Mouse (Mus musculus) heart, embryonic 11.5 days (tissue): ENCODE measurements around the gene Rbck1. TPM values are rescaled to one million over a fixed set of nuclear protein-coding genes. Genes with fewer than 3 reads are reported as not detected.
"Not testable (repeated sequence)": the region's sequence is repeated elsewhere in the genome, so short reads cannot be mapped to it uniquely, and the experiment has no call there.

Experiments
- ATAC-seq: fragments of 200-750 bp; cut with Nextera tagmentation; replicated peaks from 2 replicates; pipeline ENCODE4 v1.8.0; 2017; ENCODE audit warnings: moderate library complexity; ENCODE audit not compliant: insufficient number of reproducible peaks, low FRiP score, low TSS enrichment
- H3K27ac ChIP-seq: fragments of 300-500 bp; sonication (generic); 2 replicates; pipeline ENCODE4 v1.5.1; 2014; ENCODE audit warnings: mild to moderate bottlenecking, low read depth, low read length
- H3K27me3 ChIP-seq: fragments of 300-500 bp; sonication (generic); 2 replicates; pipeline ENCODE4 v1.6.1; 2014; ENCODE audit warnings: mild to moderate bottlenecking, low read length, mixed read lengths; ENCODE audit not compliant: control insufficient read depth, insufficient read depth
- H3K36me3 ChIP-seq: fragments of 300-500 bp; sonication (generic); 2 replicates; pipeline ENCODE4 v1.6.1; 2014; ENCODE audit warnings: mild to moderate bottlenecking, low read length, moderate library complexity, mixed read lengths; ENCODE audit not compliant: control insufficient read depth, insufficient read depth
- H3K4me1 ChIP-seq: fragments of 300-500 bp; sonication (generic); 2 replicates; pipeline ENCODE4 v1.6.1; 2014; ENCODE audit warnings: low read length; ENCODE audit not compliant: control insufficient read depth, insufficient read depth
- H3K4me2 ChIP-seq: fragments of 300-500 bp; sonication (generic); 2 replicates; pipeline ENCODE4 v1.6.1; 2014; ENCODE audit warnings: mild to moderate bottlenecking, moderate library complexity
- H3K4me3 ChIP-seq: fragments of 300-500 bp; sonication (generic); 2 replicates; pipeline ENCODE4 v1.5.1; 2014; ENCODE audit warnings: low read depth, low read length
- H3K9ac ChIP-seq: fragments of 300-500 bp; sonication (generic); 2 replicates; pipeline ENCODE4 v1.6.1; 2014; ENCODE audit warnings: mild to moderate bottlenecking, low read depth, low read length, moderate library complexity
- H3K9me3 ChIP-seq: fragments of 300-500 bp; sonication (generic); replicated peaks from 2 replicates; pipeline ENCODE4 v1.6.1; 2016; ENCODE audit warnings: low read length; ENCODE audit not compliant: control insufficient read depth
- WGBS: fragments of 180-500 bp; shearing (Covaris S2); extraction: QIAGEN DNeasy Blood & Tissue Kit; methylation state at CpG from one replicate; pipeline ENCODE4 v1.1.7; 2014; ENCODE audit not compliant: insufficient replicate concordance; 5-methylcytosine and 5-hydroxymethylcytosine counted together
- polyA plus RNA-seq: library from polyadenylated mRNA; unstranded; fragments of >200 nt; fragmentation: Nextera tagmentation; extraction: Ambion mirVana; gene quantifications from 2 replicates; pipeline ENCODE4 v1.2.1, GENCODE M21; 2014

Rbck1 gene
- polyA plus RNA-seq, 1 experiment from 2014 or later = 62.6 TPM

- Histone ChIP-seq H3K4me3 (no peak overlapping the region), H3K27ac (no peak overlapping the region), H3K9me3 (no peaks in the 10 kb centered on the region), H3K4me1 (no peaks in the 10 kb centered on the region), H3K27me3 (no peaks in the 10 kb centered on the region), H3K9ac (no peak overlapping the region), H3K4me2 (no peak overlapping the region), H3K36me3 (peaks cover 29% of the 10 kb centered on the region)
- no peak for ATAC-seq
- 61% methylated on average over 5 of the region's 5 CpGs for WGBS
These were observed 28.7 kb downstream of the Rbck1 start for GRCm38 (mm10) chr2:152303781-152304180.

GRCm38 (mm10) chr2:152302862-152303261 lies 29.6 kb downstream of the Rbck1 start:
- ATAC-seq = no peak
- Histone ChIP-seq H3K36me3 (peaks cover 20% of the 10 kb centered on the region), H3K4me3 (no peak overlapping the region), H3K4me2 (no peak overlapping the region), H3K9ac (no peak overlapping the region), H3K9me3 (no peaks in the 10 kb centered on the region), H3K4me1 (0 out of 2 replicates have a peak, but pooled peaks cover 2% of the 10 kb centered on the region), H3K27ac (no peak overlapping the region), H3K27me3 (no peaks in the 10 kb centered on the region)
- 83% methylated on average over 2 of the region's 2 CpGs for WGBS

GRCm38 (mm10) chr2:152294541-152294940 lies 37.9 kb downstream of the Rbck1 start:
- no peaks in the 10 kb centered on the region for H3K36me3 ChIP-seq
- H3K27ac ChIP-seq = no peak overlapping the region
- peak overlapping the region; percentile 88 for H3K4me2 ChIP-seq
- H3K4me1 ChIP-seq = peaks cover 15% of the 10 kb centered on the region
- peak overlapping the region; percentile 95 for H3K4me3 ChIP-seq
- no peaks in the 10 kb centered on the region for H3K27me3 ChIP-seq
- 38% methylated on average over 5 of the region's 5 CpGs for WGBS
- H3K9me3 ChIP-seq = no peaks in the 10 kb centered on the region
- no peak for ATAC-seq
- peak overlapping the region; percentile 95 for H3K9ac ChIP-seq

GRCm38 (mm10) chr2:152293727-152294475 lies 38.6 kb downstream of the Rbck1 start, which contains the start of gene Tbc1d20:
TSS of gene Tbc1d20 (plus strand) at chr2:152293828.
- Histone ChIP-seq H3K36me3 (no peaks in the 10 kb centered on the region), H3K4me2 (peak within 1 kb of the TSS; percentile 88), H3K27ac (peak within 1 kb of the TSS; percentile 82), H3K4me1 (peaks cover 15% of the 10 kb centered on the region), H3K9ac (peak within 1 kb of the TSS; percentile 95), H3K4me3 (peak within 1 kb of the TSS; percentile 95), H3K9me3 (no peaks in the 10 kb centered on the region), H3K27me3 (no peaks in the 10 kb centered on the region)
- WGBS = under 1% methylated on average over 63 of the region's 70 CpGs
- peak; percentile 95 for ATAC-seq

- no peaks in the 10 kb centered on the region for H3K9me3 ChIP-seq
- peak overlapping the region; percentile 88 for H3K4me2 ChIP-seq
- H3K9ac ChIP-seq = peak overlapping the region; percentile 95
- WGBS = 0% methylated on average over 15 of the region's 15 CpGs
- H3K4me3 ChIP-seq = peak overlapping the region; percentile 95
- no peak overlapping the region for H3K27ac ChIP-seq
- H3K36me3 ChIP-seq = no peaks in the 10 kb centered on the region
- peak; percentile 56; the same call in 1 of the 2 replicates for ATAC-seq
- H3K4me1 ChIP-seq = peaks cover 15% of the 10 kb centered on the region
- H3K27me3 ChIP-seq = no peaks in the 10 kb centered on the region
These were observed 39.2 kb downstream of the Rbck1 start for GRCm38 (mm10) chr2:152293179-152293726.

- WGBS = 77% methylated on average over 2 of the region's 2 CpGs
- Histone ChIP-seq H3K36me3 (no peaks in the 10 kb centered on the region), H3K4me1 (peaks cover 12% of the 10 kb centered on the region), H3K4me2 (no peak overlapping the region), H3K4me3 (no peak overlapping the region), H3K27ac (no peak overlapping the region), H3K9ac (no peak overlapping the region), H3K27me3 (no peaks in the 10 kb centered on the region), H3K9me3 (no peaks in the 10 kb centered on the region)
- ATAC-seq = no peak
These were observed 40.0 kb downstream of the Rbck1 start for GRCm38 (mm10) chr2:152292475-152292874.

GRCm38 (mm10) chr2:152289623-152290022 lies 42.8 kb downstream of the Rbck1 start:
- not testable (repeated sequence) for H3K9ac ChIP-seq, H3K4me3 ChIP-seq, H3K27ac ChIP-seq, ATAC-seq, H3K4me1 ChIP-seq, H3K27me3 ChIP-seq, H3K9me3 ChIP-seq, H3K4me2 ChIP-seq
- WGBS = 76% methylated on average over 2 of the region's 2 CpGs
- peaks cover 11% of the 10 kb centered on the region for H3K36me3 ChIP-seq

GRCm38 (mm10) chr2:152288046-152288445 lies 44.4 kb downstream of the Rbck1 start:
- no peak for ATAC-seq
- H3K36me3 ChIP-seq = peaks cover 11% of the 10 kb centered on the region

More at GRCm38 (mm10) chr2:152288046-152288445, 44.4 kb downstream of the Rbck1 start:
- Histone ChIP-seq H3K27me3 (no peaks in the 10 kb centered on the region), H3K4me3 (no peak overlapping the region), H3K4me1 (0 out of 2 replicates have a peak, but pooled peaks cover under 1% of the 10 kb centered on the region), H3K9me3 (no peaks in the 10 kb centered on the region), H3K27ac (no peak overlapping the region), H3K4me2 (no peak overlapping the region), H3K9ac (no peak overlapping the region)
- 62% methylated on average over 8 of the region's 8 CpGs for WGBS
